Mouse (Mus musculus) forebrain, postnatal 0 days (tissue): ENCODE results near the gene Sp6. TPM values are rescaled to one million over a fixed set of nuclear protein-coding genes. Genes with fewer than 3 reads are reported as not detected.

Experiments used
- ATAC-seq: fragments of 200-750 bp; cut with Nextera tagmentation; 2 replicates; pipeline ENCODE4 v1.8.0; 2017; ENCODE audit warnings: mild to moderate bottlenecking, moderate library complexity
- DNase-seq: peaks from one replicate; pipeline ENCODE4 v3.0.0-alpha.2; 2015
- H3K27ac ChIP-seq: fragments of 300-500 bp; sonication (generic); 2 replicates; pipeline ENCODE4 v1.5.1; 2014; ENCODE audit warnings: low read depth, mild to moderate bottlenecking, antibody characterized with exemption, low read length, moderate library complexity, mixed read lengths
- H3K27me3 ChIP-seq: fragments of 300-500 bp; sonication (generic); 2 replicates; pipeline ENCODE4 v1.6.1; 2014; ENCODE audit warnings: mild to moderate bottlenecking, low read length, mixed read lengths; ENCODE audit not compliant: insufficient read depth
- H3K36me3 ChIP-seq: fragments of 300-500 bp; sonication (generic); 2 replicates; pipeline ENCODE4 v1.6.1; 2014; ENCODE audit warnings: mild to moderate bottlenecking, moderate library complexity; ENCODE audit not compliant: insufficient read depth
- H3K4me1 ChIP-seq: fragments of 300-500 bp; sonication (generic); 2 replicates; pipeline ENCODE4 v1.6.1; 2014; ENCODE audit warnings: antibody characterized with exemption; ENCODE audit not compliant: insufficient read depth
- H3K4me2 ChIP-seq: fragments of 300-500 bp; sonication (generic); 2 replicates; pipeline ENCODE4 v1.6.1; 2014; ENCODE audit warnings: low read depth, mild to moderate bottlenecking, moderate library complexity
- H3K4me3 ChIP-seq: fragments of 300-500 bp; sonication (generic); 2 replicates; pipeline ENCODE4 v1.5.1; 2014; ENCODE audit warnings: low read depth, low read length, mixed read lengths
- H3K9ac ChIP-seq: fragments of 300-500 bp; sonication (generic); 2 replicates; pipeline ENCODE4 v1.6.1; 2014; ENCODE audit warnings: mild to moderate bottlenecking
- H3K9me3 ChIP-seq: fragments of 300-500 bp; sonication (generic); 2 replicates; pipeline ENCODE4 v1.6.1; 2016; ENCODE audit warnings: low read length
- CTCF ChIP-seq: sonication (generic); IDR thresholded peaks from 2 replicates; pipeline ENCODE4 v1.5.1; 2016; ENCODE audit warnings: antibody characterized with exemption, control low read depth, low read depth
- WGBS: fragments of 180-500 bp; shearing (Covaris S2); extraction: QIAGEN DNeasy Blood & Tissue Kit; methylation state at CpG from one replicate; pipeline ENCODE4 v1.1.7; 2014; 5-methylcytosine and 5-hydroxymethylcytosine counted together
- polyA plus RNA-seq: library from polyadenylated mRNA; unstranded; fragments of >200 nt; fragmentation: Nextera tagmentation; extraction: Ambion mirVana; gene quantifications from 2 replicates; pipeline ENCODE4 v1.2.1, GENCODE M21; 2015
- total RNA-seq: library from RNA; depleted of rRNA; stranded (reverse); fragments of >200 nt; gene quantifications from 2 replicates; pipeline ENCODE4 v1.2.3, GENCODE M21; 2014

Sp6 gene
- total and polyA plus RNA-seq, 2 experiments from 2014 or later = 0.75 to 0.86 TPM

DNA sequence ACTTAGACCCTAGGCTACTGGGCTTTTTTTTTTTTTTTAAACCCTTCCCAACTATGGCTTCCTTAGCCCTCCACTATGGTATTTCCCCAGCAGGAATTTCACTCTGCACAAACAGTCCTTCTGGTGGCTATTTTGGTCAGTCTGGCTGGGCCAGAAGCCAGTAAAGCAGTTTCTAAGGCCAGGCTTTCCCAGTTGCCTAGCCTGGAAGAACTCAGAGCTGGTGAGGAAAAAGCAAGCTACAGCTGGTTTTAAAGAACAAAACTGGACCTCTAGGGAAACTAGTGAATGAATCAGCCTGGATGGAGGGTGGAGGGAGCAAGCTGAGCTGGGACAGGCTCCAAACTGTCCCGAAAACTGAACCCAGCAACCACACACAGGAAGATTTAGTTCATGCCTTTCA, 43.4 kb upstream of the Sp6 start:
- H3K9ac ChIP-seq = no peak overlapping the region
- H3K4me2 ChIP-seq = no peak overlapping the region
- H3K27ac ChIP-seq = peak overlapping the region; percentile 41; the same call in 1 of the 2 replicates
- H3K4me3 ChIP-seq = no peak overlapping the region
- peak; percentile 55 for ATAC-seq
- H3K9me3 ChIP-seq = no peaks in the 10 kb centered on the region
- 62% methylated on average over 1 of the region's 1 CpGs for WGBS
- no peaks in the 10 kb centered on the region for H3K36me3 ChIP-seq
- no peak for TF ChIP-seq CTCF
- no peaks in the 10 kb centered on the region for H3K27me3 ChIP-seq
- peaks cover 4% of the 10 kb centered on the region; the same call in 1 of the 2 replicates for H3K4me1 ChIP-seq
- peak; percentile 25 for DNase-seq

- Histone ChIP-seq H3K36me3 (no peaks in the 10 kb centered on the region), H3K9me3 (no peaks in the 10 kb centered on the region), H3K4me1 (peaks cover 4% of the 10 kb centered on the region; the same call in 1 of the 2 replicates), H3K27ac (peak overlapping the region; percentile 29; the same call in 1 of the 2 replicates), H3K27me3 (no peaks in the 10 kb centered on the region), H3K9ac (no peak overlapping the region), H3K4me2 (no peak overlapping the region), H3K4me3 (no peak overlapping the region)
- 84% methylated on average over 3 of the region's 3 CpGs for WGBS
- ATAC-seq = no peak
- DNase-seq = no peak
- TF ChIP-seq CTCF = no peak
Observed at GRCm38 (mm10) chr11:96970341-96970740, 42.9 kb upstream of the Sp6 start.

DNA sequence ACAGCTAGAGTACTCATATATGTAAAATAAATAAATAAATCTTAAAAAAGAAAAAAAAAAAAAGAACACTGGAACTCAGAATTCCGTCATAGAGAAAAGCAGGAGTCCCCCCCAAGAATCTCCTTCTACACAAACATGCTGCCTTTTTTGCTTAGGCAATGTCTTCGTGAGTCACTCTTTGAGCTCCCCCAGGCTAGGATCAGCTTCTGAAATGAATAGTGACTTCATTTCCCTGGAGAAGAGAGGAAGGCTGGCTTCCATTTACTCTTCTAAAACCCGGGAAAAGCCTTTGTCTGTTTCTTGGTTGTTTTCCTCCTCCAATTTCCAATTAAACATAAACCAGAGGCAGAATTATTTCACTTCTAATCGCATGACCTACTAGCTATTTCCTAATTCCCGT, 40.3 kb upstream of the Sp6 start:
- no peaks in the 10 kb centered on the region for H3K36me3 ChIP-seq
- no peaks in the 10 kb centered on the region for H3K9me3 ChIP-seq
- 66% methylated on average over 5 of the region's 5 CpGs for WGBS
- no peak overlapping the region for H3K4me2 ChIP-seq
- H3K4me1 ChIP-seq = peaks cover 16% of the 10 kb centered on the region
- no peak overlapping the region for H3K9ac ChIP-seq
- peak overlapping the region; percentile 29; the same call in 1 of the 2 replicates for H3K27ac ChIP-seq
- ATAC-seq (no peak), DNase-seq (no peak)
- no peak overlapping the region for H3K4me3 ChIP-seq
- TF ChIP-seq CTCF = no peak
- H3K27me3 ChIP-seq = no peaks in the 10 kb centered on the region

DNA sequence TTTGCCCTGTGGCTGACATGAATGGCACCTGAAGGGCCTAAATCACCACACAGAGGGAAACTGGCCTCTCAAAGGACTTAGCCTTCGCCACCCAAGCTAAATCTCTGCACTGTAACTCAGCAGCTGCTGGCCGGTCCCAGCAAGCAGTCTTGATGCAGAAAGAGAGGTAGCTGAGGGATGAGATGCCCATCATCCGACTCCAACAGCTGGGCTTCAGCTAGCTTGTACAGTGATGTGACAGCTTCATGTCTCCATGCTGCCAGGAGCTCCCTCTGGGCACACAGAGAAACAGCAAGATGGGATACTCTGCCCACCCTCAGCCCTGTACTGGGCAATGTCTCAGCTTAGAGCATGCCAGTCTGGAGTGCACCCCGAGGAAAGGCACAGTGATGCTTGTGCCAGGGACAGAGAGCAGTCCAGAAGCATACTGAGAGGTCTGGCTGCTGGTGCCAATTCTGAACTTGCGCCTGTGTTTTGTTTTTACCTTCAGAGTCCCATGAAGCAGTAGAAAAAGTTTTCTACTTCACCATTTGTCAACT, 39.7 kb upstream of the Sp6 start:
- Histone ChIP-seq H3K9ac (no peak overlapping the region), H3K27ac (peak overlapping the region; percentile 29; the same call in 1 of the 2 replicates), H3K4me2 (no peak overlapping the region), H3K9me3 (no peaks in the 10 kb centered on the region), H3K4me1 (peaks cover 19% of the 10 kb centered on the region), H3K36me3 (no peaks in the 10 kb centered on the region), H3K4me3 (no peak overlapping the region), H3K27me3 (no peaks in the 10 kb centered on the region)
- DNase-seq = no peak
- TF ChIP-seq CTCF = no peak
- no peak for ATAC-seq
- 66% methylated on average over 5 of the region's 5 CpGs for WGBS

- Histone ChIP-seq H3K9me3 (no peaks in the 10 kb centered on the region), H3K27ac (no peak overlapping the region), H3K27me3 (no peaks in the 10 kb centered on the region), H3K9ac (no peak overlapping the region), H3K4me1 (peaks cover 22% of the 10 kb centered on the region), H3K4me3 (no peak overlapping the region), H3K4me2 (no peak overlapping the region), H3K36me3 (no peaks in the 10 kb centered on the region)
- DNase-seq (no peak), ATAC-seq (no peak)
- WGBS = 86% methylated on average over 5 of the region's 5 CpGs
- TF ChIP-seq CTCF = no peak
Observed at GRCm38 (mm10) chr11:96974813-96975212, 38.4 kb upstream of the Sp6 start.

GRCm38 (mm10) chr11:96975511-96976378, 37.4 kb upstream of the Sp6 start:
- 0 out of 2 replicates have a peak overlapping the region, but pooled peaks have one; percentile 87 for H3K4me3 ChIP-seq
- 0 out of 2 replicates have a peak overlapping the region, but pooled peaks have one; percentile 97 for H3K27ac ChIP-seq
- no peak for TF ChIP-seq CTCF
- 74% methylated on average over 10 of the region's 10 CpGs for WGBS
- H3K9me3 ChIP-seq = no peaks in the 10 kb centered on the region
- DNase-seq (no peak), ATAC-seq (no peak)
- no peak overlapping the region; the same call in 1 of the 2 replicates for H3K9ac ChIP-seq
- peaks cover 22% of the 10 kb centered on the region for H3K4me1 ChIP-seq
- no peaks in the 10 kb centered on the region for H3K27me3 ChIP-seq
- peak overlapping the region; percentile 72 for H3K4me2 ChIP-seq
- no peaks in the 10 kb centered on the region for H3K36me3 ChIP-seq

DNA sequence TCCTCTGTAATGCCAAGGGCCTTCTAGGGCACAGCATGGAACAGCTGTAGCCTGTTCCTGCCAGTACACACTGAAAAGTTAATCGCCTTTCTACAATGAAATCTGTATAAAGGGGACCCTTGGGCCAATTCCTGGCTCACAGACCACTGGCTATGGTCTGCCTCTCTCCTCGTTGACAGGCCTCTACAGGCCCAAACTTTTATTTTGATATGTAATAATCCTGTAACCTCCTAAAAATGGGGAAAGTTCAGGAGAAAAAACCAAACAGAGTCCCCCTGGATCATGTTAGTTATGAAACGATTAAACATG, 36.9 kb upstream of the Sp6 start:
- no peak for TF ChIP-seq CTCF
- ATAC-seq (no peak), DNase-seq (no peak)
- H3K4me3 ChIP-seq = peak overlapping the region; percentile 87
- H3K4me1 ChIP-seq = peaks cover 22% of the 10 kb centered on the region
- no peaks in the 10 kb centered on the region for H3K36me3 ChIP-seq
- 0 out of 2 replicates have a peak overlapping the region, but pooled peaks have one; percentile 97 for H3K27ac ChIP-seq
- H3K9ac ChIP-seq = peak overlapping the region; percentile 94
- H3K27me3 ChIP-seq = no peaks in the 10 kb centered on the region
- H3K4me2 ChIP-seq = peak overlapping the region; percentile 72
- 40% methylated on average over 3 of the region's 3 CpGs for WGBS
- no peaks in the 10 kb centered on the region for H3K9me3 ChIP-seq
